Mouse (Mus musculus): Measurements from ENCODE around the gene Mblac2. TPM values are rescaled to one million over a fixed set of nuclear protein-coding genes. Genes with fewer than 3 reads are reported as not detected.

Mblac2 gene
- total and polyA plus RNA-seq, 3 experiments, result 0.58 to 1.2 TPM; not detected in 1

- Histone ChIP-seq H3K36me3 (ENCODE audit: control insufficient read depth in 1 of 2, insufficient read depth in 2 of 2, low read length in 2 of 2) (peaks cover 0 to 3% of the 10 kb centered on the region in 2 experiments; a peak in 1 of 4 replicates), H3K27me3 (ENCODE audit: control insufficient read depth in 1 of 2, insufficient read depth in 2 of 2, low read length in 2 of 2) (no peaks in the 10 kb centered on the region; a peak in 1 of 4 replicates), H3K4me1 (ENCODE audit: control insufficient read depth in 1 of 2, insufficient read depth in 2 of 2, low read length in 2 of 2) (no peaks in the 10 kb centered on the region; a peak in 1 of 4 replicates), H3K79me2 (ENCODE audit: control insufficient read depth, insufficient read depth, low read length, poor library complexity) (no peaks in the 10 kb centered on the region), H3K9ac (ENCODE audit: control insufficient read depth, low read depth, low read length, poor library complexity, severe bottlenecking) (0 out of 2 replicates have a peak overlapping the region, but pooled peaks have one; percentile 6), H3K27ac (ENCODE audit: control insufficient read depth, low read depth, low read length) (no peak overlapping the region), H3K4me3 (ENCODE audit: control insufficient read depth in 1 of 2, insufficient read depth in 1 of 2, low read depth in 2 of 2, low read length in 2 of 2) (no peak overlapping the region; a peak in 1 of 4 replicates), H3K9me3 (replicated peaks; ENCODE audit: insufficient read depth, low read length) (no peaks in the 10 kb centered on the region)
- peak; percentile 81 for DNase-seq (ENCODE audit: low read depth, low spot score)
- TF ChIP-seq RCOR1 (IDR thresholded peaks at IDR 0.05; ENCODE audit: low read depth, low read length), result no peak
- TF ChIP-seq CTCF (IDR thresholded peaks at IDR 0.05 in 2 of 3, conservative IDR thresholded peaks at IDR 0.05 in 1 of 3; ENCODE audit: control insufficient read depth in 1 of 3, insufficient read depth in 1 of 3, low read depth in 2 of 3, low read length in 3 of 3, poor library complexity in 1 of 3, severe bottlenecking in 1 of 3), result peak; percentile 11 to 92 (median 55); a peak in 4 of 6 replicates
- TF ChIP-seq CHD1 (IDR thresholded peaks at IDR 0.05; ENCODE audit: low read depth, low read length), result no peak
- 0 out of 2 replicates have a peak, but pooled peaks have one; percentile 46 for TF ChIP-seq MYC (IDR thresholded peaks at IDR 0.05; ENCODE audit: low read depth, low read length)
- no peak for TF ChIP-seq ZNF384 (IDR thresholded peaks at IDR 0.05; ENCODE audit: low read depth, low read length)
- TF ChIP-seq SIN3A (IDR thresholded peaks at IDR 0.05; ENCODE audit: low read length), result peak; percentile 61; the same call in 1 of the 2 replicates
- TF ChIP-seq EP300 (IDR thresholded peaks at IDR 0.05; ENCODE audit: low read depth in 1 of 2, low read length in 2 of 2), result no peak
- TF ChIP-seq BHLHE40 (IDR thresholded peaks at IDR 0.05; ENCODE audit: borderline replicate concordance, low read depth, low read length), result 0 out of 2 replicates have a peak, but pooled peaks have one; percentile 9
- peak; percentile 90 for TF ChIP-seq SMC3 (IDR thresholded peaks at IDR 0.05; ENCODE audit: low read depth, low read length)
- TF ChIP-seq RAD21 (IDR thresholded peaks at IDR 0.05; ENCODE audit: low read depth, low read length), result peak; percentile 97
- peak; percentile 87 for TF ChIP-seq ZC3H11A (IDR thresholded peaks at IDR 0.05; ENCODE audit: low read depth, low read length)
Observed at GRCm38 (mm10) chr13:81761566-81762186, 50.5 kb downstream of the Mblac2 start.

GRCm38 (mm10) chr13:81764173-81764572 lies 53.0 kb downstream of the Mblac2 start:
- Histone ChIP-seq H3K9ac (ENCODE audit: control insufficient read depth, low read depth, low read length, poor library complexity, severe bottlenecking) (no peak overlapping the region), H3K79me2 (ENCODE audit: control insufficient read depth, insufficient read depth, low read length, poor library complexity) (no peaks in the 10 kb centered on the region), H3K4me3 (ENCODE audit: control insufficient read depth in 1 of 2, insufficient read depth in 1 of 2, low read depth in 2 of 2, low read length in 2 of 2) (no peak overlapping the region), H3K27me3 (ENCODE audit: control insufficient read depth in 1 of 2, insufficient read depth in 2 of 2, low read length in 2 of 2) (no peaks in the 10 kb centered on the region; a peak in 1 of 4 replicates), H3K4me1 (ENCODE audit: control insufficient read depth in 1 of 2, insufficient read depth in 2 of 2, low read length in 2 of 2) (no peaks in the 10 kb centered on the region; a peak in 1 of 4 replicates), H3K36me3 (ENCODE audit: control insufficient read depth in 1 of 2, insufficient read depth in 2 of 2, low read length in 2 of 2) (peaks cover 0 to 3% of the 10 kb centered on the region in 2 experiments; a peak in 1 of 4 replicates), H3K9me3 (replicated peaks; ENCODE audit: insufficient read depth, low read length) (no peaks in the 10 kb centered on the region), H3K27ac (ENCODE audit: control insufficient read depth, low read depth, low read length) (no peak overlapping the region)
- DNase-seq (ENCODE audit: low read depth, low spot score), result no peak
- TF ChIP-seq SMC3 (IDR thresholded peaks at IDR 0.05; ENCODE audit: low read depth, low read length), result no peak
- TF ChIP-seq POLR2AphosphoS2 (IDR thresholded peaks at IDR 0.05; ENCODE audit: low read length), result no peak
- no peak for TF ChIP-seq E2F4 (IDR thresholded peaks at IDR 0.05; ENCODE audit: borderline replicate concordance, low read depth, low read length)
- no peak for TF ChIP-seq NRF1 (IDR thresholded peaks at IDR 0.05; ENCODE audit: insufficient read depth, low read depth, low read length, poor library complexity, severe bottlenecking)
- TF ChIP-seq CHD2 (IDR thresholded peaks at IDR 0.05; ENCODE audit: low read length), result no peak
- no peak for TF ChIP-seq MYC (IDR thresholded peaks at IDR 0.05; ENCODE audit: low read depth, low read length)
- TF ChIP-seq NELFE (IDR thresholded peaks at IDR 0.05; ENCODE audit: low read depth, low read length), result no peak
- TF ChIP-seq JUND (IDR thresholded peaks at IDR 0.05; ENCODE audit: low read depth, low read length), result no peak
- no peak for TF ChIP-seq SIN3A (IDR thresholded peaks at IDR 0.05; ENCODE audit: low read length)
- no peak for TF ChIP-seq GATA1 (IDR thresholded peaks at IDR 0.05; ENCODE audit: low read depth, low read length)
- TF ChIP-seq ZMIZ1 (IDR thresholded peaks at IDR 0.05; ENCODE audit: low read depth, low read length), result no peak
- TF ChIP-seq MYB (IDR thresholded peaks at IDR 0.05; ENCODE audit: low read depth, low read length), result no peak
